Mouse (Mus musculus) induced T-regulatory cell, adult 2 months (primary cell): ENCODE measurements around the gene Gpatch11.
A peak's percentile ranks its signal among the peaks of the same experiment; 100 is the strongest.

Experiments used
- DNase-seq: peaks from one replicate; pipeline ENCODE4 v3.0.0-alpha.2; 2012; ENCODE audit warnings: low read depth

Gpatch11 gene

GRCm38 (mm10) chr17:78894991-78895390, 59.6 kb downstream of the Gpatch11 start:
- no peak for DNase-seq

- DNase-seq = peak; percentile 39
These were observed 60.0 kb downstream of the Gpatch11 start for GRCm38 (mm10) chr17:78895394-78895793.
